Mouse (Mus musculus): ENCODE measurements around the gene 6430548M08Rik. TPM values are rescaled to one million over a fixed set of nuclear protein-coding genes. Genes with fewer than 3 reads are reported as not detected.
A peak's percentile ranks its signal among the peaks of the same experiment; 100 is the strongest.

The 6430548M08Rik gene
- polyA plus RNA-seq, 1 experiment from 2014 or later = 17.2 TPM

DNA sequence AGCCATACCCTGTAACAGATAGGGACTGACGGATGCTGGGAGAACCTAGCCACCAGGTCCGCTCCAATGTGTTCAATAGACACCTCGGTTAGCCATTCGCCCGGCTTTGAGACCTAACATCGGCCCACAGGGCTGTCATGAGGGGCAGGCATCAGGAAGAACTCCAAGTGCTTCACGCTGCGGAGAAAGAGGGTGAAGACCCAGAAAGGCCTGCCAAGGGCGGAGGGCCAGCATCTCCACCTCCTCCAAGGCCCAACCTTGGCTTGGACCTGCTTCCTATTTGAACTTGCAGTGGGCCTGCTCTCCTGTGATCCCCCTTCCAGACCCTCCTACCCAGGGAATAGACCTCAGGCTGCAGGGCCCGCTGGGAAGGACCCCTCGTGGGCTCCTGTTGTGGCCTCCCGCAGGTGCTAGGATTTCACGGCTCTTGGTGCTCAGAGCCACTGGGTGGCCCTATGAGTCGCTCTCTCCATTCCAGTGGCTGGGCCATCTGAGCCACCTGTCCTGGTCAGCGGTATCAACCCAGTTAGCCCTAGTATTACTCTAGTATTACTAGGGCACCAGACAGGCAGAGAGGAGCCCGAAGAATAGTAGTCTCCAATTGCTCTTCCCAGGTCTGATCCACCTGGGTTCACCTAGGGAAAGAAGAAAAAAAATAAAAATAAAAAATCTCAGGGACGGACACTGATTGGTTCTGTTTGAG lies 76.3 kb downstream of the 6430548M08Rik start:
- 0 out of 2 replicates have a peak, but pooled peaks cover 4% of the 10 kb centered on the region for H3K27me3 ChIP-seq
- H3K27ac ChIP-seq = peak overlapping the region; percentile 72
- 80% methylated on average over 17 of the region's 17 CpGs for WGBS
- H3K4me3 ChIP-seq = no peak overlapping the region
- no peaks in the 10 kb centered on the region for H3K36me3 ChIP-seq
- no peaks in the 10 kb centered on the region for H3K9me3 ChIP-seq (replicated peaks)
- ATAC-seq (ENCODE audit: low FRiP score) = no peak
- H3K4me2 ChIP-seq (replicated peaks) = no peak overlapping the region
- H3K9ac ChIP-seq = no peak overlapping the region
- peaks cover 33% of the 10 kb centered on the region for H3K4me1 ChIP-seq

DNA sequence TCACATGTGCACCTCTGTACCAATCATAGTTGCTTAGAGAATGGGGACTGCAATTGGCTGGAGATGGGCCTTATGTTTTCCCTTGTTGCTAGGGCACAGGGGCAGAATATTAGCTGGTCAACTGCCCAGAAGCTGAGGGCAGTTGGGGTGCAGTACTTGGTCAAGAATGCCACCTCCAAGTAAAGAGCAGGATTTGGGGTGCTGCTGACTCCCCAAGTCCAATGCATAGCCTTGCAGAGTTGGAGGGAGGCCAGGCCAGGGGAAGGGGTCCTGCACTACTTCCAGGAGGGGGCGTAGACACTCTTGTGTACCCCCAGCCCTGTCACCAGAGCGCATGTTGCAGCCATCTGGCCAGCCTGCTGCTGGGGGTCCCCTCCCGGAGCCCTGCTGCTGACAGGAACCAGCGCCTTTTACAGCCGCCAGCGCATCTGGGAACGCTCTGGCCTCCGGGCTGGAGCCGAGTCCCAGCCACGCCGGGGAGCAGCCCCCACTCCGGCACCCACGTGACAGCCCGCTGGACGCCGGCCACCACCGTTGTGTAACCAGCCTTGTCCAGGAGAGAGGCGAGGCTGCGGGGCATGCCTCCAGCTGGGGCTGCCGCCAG lies 77.0 kb downstream of the 6430548M08Rik start:
- peak overlapping the region; percentile 25 for H3K9ac ChIP-seq
- H3K4me3 ChIP-seq = peak overlapping the region; percentile 8; the same call in 1 of the 2 replicates

DNA sequence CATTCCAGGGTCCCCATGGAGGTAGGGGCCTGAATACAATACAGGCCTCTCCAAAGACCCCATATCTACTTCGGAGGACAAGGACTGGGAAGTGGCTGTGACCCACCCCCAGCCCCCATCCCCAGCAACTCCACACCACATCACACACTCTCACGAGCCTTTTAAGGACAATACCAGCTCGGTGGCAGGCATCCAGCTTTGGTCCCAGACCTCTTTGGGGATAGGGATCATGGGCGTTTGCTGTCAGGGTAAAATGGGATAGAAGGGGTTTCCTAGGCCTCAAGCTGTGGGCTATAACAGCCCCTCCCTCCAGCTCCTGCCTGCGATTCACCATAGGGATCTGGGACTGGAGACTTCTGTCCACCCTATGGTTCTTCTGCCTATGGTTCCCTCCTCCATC lies 77.7 kb downstream of the 6430548M08Rik start:
- H3K27me3 ChIP-seq = 0 out of 2 replicates have a peak, but pooled peaks cover 4% of the 10 kb centered on the region
- no peak for ATAC-seq (ENCODE audit: low FRiP score)
- H3K4me3 ChIP-seq = no peak overlapping the region
- H3K4me1 ChIP-seq = peaks cover 19% of the 10 kb centered on the region
- 81% methylated on average over 5 of the region's 5 CpGs for WGBS
- peak overlapping the region; percentile 72 for H3K27ac ChIP-seq
- no peak overlapping the region for H3K9ac ChIP-seq
- H3K4me2 ChIP-seq (replicated peaks) = no peak overlapping the region
- H3K36me3 ChIP-seq = no peaks in the 10 kb centered on the region
- H3K9me3 ChIP-seq (replicated peaks) = no peaks in the 10 kb centered on the region

More for the DNA sequence above, 77.0 kb downstream of the 6430548M08Rik start:
- Histone ChIP-seq H3K27ac (peak overlapping the region; percentile 72), H3K4me1 (peaks cover 26% of the 10 kb centered on the region), H3K27me3 (0 out of 2 replicates have a peak, but pooled peaks cover 4% of the 10 kb centered on the region), H3K9me3 (replicated peaks) (no peaks in the 10 kb centered on the region), H3K4me2 (replicated peaks) (peak overlapping the region; percentile 41), H3K36me3 (no peaks in the 10 kb centered on the region)
- 29% methylated on average over 19 of the region's 20 CpGs for WGBS
- ATAC-seq (ENCODE audit: low FRiP score) = peak; percentile 78

DNA sequence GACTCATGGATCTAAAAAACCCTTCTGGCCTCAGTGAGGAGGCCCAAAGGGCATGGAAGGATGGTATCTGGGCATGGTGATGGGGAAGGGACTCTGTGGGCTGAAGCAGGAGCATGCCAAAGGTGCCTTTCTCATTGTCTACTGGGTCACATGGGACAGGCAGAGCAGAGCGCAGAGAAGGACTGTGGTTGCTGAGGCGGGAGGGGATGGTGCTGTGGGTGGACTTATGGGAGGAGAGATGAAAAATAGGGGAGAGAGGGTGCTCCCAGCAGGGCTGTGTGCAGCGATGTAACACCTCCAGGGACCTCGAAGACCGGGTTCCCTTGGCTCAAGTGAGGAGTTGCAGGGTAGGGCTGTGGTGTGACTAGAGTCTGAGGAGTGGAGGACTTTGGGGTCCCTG lies 78.2 kb downstream of the 6430548M08Rik start:
- Histone ChIP-seq H3K4me2 (replicated peaks) (no peak overlapping the region), H3K4me3 (no peak overlapping the region), H3K9ac (no peak overlapping the region), H3K36me3 (no peaks in the 10 kb centered on the region), H3K9me3 (replicated peaks) (no peaks in the 10 kb centered on the region), H3K4me1 (peaks cover 14% of the 10 kb centered on the region), H3K27ac (no peak overlapping the region), H3K27me3 (0 out of 2 replicates have a peak, but pooled peaks cover 4% of the 10 kb centered on the region)
- no peak for ATAC-seq (ENCODE audit: low FRiP score)
- WGBS = 99% methylated on average over 5 of the region's 5 CpGs

DNA sequence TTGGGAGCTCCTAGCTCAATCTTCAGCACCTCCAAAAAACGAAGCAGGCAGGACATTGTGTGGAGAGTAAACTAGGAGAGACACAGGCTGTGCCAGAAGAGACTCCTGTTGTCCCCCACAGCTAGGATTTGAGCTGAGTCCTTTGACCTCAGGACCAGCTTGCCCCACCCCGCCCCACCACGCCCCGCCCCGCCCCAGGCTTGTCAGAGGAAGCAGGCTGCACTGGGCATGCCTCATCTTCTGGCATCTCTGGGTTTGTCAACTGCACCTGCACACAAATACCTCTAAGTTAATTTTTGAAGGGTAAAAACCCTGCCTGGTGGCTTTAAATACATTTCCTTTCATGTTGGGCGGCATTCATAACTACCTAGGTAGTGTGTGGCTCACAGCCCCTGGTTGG lies 87.4 kb downstream of the 6430548M08Rik start:
- 88% methylated on average over 6 of the region's 6 CpGs for WGBS

DNA sequence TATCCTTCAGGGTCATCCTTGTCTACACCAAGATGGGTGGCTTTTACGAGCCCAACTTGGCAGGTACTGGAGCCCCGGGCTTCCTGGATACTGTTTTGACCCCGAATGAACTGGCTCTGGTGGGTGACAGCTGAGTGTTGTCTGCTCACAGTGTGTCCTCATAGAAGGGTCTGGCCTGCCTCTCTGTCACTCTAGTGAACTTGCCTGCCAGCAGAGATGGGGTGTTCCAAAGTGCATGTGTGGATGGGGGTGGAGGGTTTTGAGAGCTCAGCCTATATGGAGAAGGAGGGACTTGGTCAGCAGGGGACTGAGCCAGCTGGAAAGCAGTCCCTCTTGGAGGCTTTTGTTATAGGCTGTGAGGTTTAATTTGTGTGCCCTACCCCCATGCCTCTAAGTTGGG lies 88.6 kb downstream of the 6430548M08Rik start:
- no peaks in the 10 kb centered on the region for H3K36me3 ChIP-seq
- no peak overlapping the region for H3K9ac ChIP-seq
- H3K4me2 ChIP-seq (replicated peaks) = no peak overlapping the region
- 0 out of 2 replicates have a peak, but pooled peaks cover 9% of the 10 kb centered on the region for H3K27me3 ChIP-seq
- no peak overlapping the region for H3K27ac ChIP-seq
- WGBS = 69% methylated on average over 3 of the region's 3 CpGs
- no peak overlapping the region for H3K4me3 ChIP-seq
- no peaks in the 10 kb centered on the region; the same call in none of the 2 replicates for H3K4me1 ChIP-seq
- ATAC-seq (ENCODE audit: low FRiP score) = no peak
- H3K9me3 ChIP-seq (replicated peaks) = peaks cover 6% of the 10 kb centered on the region; the same call in 1 of the 2 replicates

More for the DNA sequence above, 87.4 kb downstream of the 6430548M08Rik start:
- 0 out of 2 replicates have a peak, but pooled peaks cover 9% of the 10 kb centered on the region for H3K27me3 ChIP-seq
- no peak overlapping the region for H3K9ac ChIP-seq
- H3K4me3 ChIP-seq = no peak overlapping the region
- H3K9me3 ChIP-seq (replicated peaks) = peaks cover 6% of the 10 kb centered on the region; the same call in 1 of the 2 replicates
- H3K4me1 ChIP-seq = no peaks in the 10 kb centered on the region; the same call in none of the 2 replicates
- no peak for ATAC-seq (ENCODE audit: low FRiP score)
- no peak overlapping the region for H3K4me2 ChIP-seq (replicated peaks)
- no peaks in the 10 kb centered on the region for H3K36me3 ChIP-seq
- no peak overlapping the region for H3K27ac ChIP-seq

DNA sequence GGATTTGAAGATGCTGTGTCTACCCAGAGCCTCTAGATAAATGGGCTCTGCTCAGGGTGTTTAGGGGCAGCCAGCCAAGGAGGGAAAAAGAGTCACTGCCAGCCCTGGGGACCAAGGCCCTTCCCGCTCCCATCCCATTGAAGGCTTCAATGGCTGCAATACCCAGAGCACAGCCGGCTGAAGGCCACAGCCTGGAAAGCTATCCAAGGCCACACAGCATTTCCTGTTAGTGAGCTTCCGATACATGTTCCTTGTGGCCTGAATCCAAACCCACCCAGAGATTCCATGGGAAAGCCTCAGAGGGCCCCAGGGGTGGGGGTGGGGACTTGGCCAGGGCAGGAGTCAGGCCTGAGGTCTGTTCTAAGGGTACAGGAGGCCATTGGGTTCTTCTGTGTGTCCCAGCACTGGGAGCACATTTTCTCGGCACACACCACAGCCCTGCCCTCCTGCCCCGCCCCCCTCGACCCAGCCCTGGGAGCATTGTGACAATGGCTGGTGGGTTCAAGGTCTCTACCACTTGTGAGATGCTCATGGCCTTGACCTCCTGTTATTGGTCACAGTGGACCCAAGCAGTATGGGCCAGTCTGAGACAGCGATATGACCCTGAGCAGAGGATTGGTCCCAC lies 90.9 kb downstream of the 6430548M08Rik start:
- Histone ChIP-seq H3K9ac (no peak overlapping the region), H3K36me3 (no peaks in the 10 kb centered on the region), H3K27ac (no peak overlapping the region), H3K4me3 (no peak overlapping the region), H3K4me2 (replicated peaks) (no peak overlapping the region), H3K27me3 (0 out of 2 replicates have a peak, but pooled peaks cover 9% of the 10 kb centered on the region), H3K4me1 (peaks cover 5% of the 10 kb centered on the region), H3K9me3 (replicated peaks) (peaks cover 3% of the 10 kb centered on the region; the same call in 1 of the 2 replicates)
- WGBS = 74% methylated on average over 7 of the region's 7 CpGs
- ATAC-seq (ENCODE audit: low FRiP score) = no peak

DNA sequence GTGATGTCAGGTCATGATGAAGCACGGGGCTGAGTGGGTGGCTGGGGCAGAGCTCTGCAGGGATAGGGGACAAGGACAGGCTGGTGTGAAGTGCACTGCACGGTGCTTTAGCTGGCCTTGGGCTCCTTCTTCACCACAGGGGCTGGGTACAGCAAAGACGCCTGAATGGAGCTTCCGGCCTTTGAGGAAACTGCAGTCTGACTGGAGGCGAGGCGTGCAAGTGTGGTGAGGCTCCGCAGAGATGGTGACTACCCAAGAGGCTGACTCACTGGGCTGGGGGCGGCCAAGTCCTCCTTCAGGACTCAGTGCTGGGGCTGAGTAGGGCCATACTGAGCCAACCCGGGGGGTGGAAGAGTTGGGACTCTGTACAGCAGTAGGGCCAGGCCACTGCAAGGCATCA lies 92.0 kb downstream of the 6430548M08Rik start:
- Histone ChIP-seq H3K4me1 (peaks cover 12% of the 10 kb centered on the region), H3K4me3 (no peak overlapping the region), H3K9me3 (replicated peaks) (no peaks in the 10 kb centered on the region), H3K27ac (no peak overlapping the region), H3K27me3 (0 out of 2 replicates have a peak, but pooled peaks cover 9% of the 10 kb centered on the region), H3K4me2 (replicated peaks) (no peak overlapping the region), H3K36me3 (no peaks in the 10 kb centered on the region), H3K9ac (no peak overlapping the region)
- ATAC-seq (ENCODE audit: low FRiP score) = no peak
- 84% methylated on average over 9 of the region's 9 CpGs for WGBS

DNA sequence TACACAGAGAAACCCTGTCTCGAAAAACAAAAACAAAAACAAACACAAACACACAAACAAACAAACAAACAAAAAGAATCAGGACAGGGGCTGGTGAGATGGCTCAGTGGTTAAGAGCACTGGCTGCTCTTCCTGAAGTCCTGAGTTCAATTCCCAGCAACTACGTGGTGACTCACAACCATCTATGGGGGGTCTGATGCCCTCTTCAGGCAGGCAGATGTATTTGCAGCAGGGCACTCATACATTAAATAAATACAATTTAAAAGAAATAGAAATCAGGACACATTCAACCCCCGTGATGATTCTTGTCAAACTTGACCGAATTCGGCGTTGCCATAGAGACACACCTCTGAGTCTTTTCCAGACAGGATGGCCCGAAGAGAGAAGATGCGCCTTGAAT lies 93.4 kb downstream of the 6430548M08Rik start:
- Histone ChIP-seq H3K4me1 (peaks cover 19% of the 10 kb centered on the region), H3K9me3 (replicated peaks) (no peaks in the 10 kb centered on the region), H3K36me3 (no peaks in the 10 kb centered on the region), H3K27ac (no peak overlapping the region), H3K9ac (no peak overlapping the region), H3K4me3 (no peak overlapping the region), H3K4me2 (replicated peaks) (no peak overlapping the region), H3K27me3 (0 out of 2 replicates have a peak, but pooled peaks cover 9% of the 10 kb centered on the region)
- no peak for ATAC-seq (ENCODE audit: low FRiP score)
- 88% methylated on average over 8 of the region's 8 CpGs for WGBS

DNA sequence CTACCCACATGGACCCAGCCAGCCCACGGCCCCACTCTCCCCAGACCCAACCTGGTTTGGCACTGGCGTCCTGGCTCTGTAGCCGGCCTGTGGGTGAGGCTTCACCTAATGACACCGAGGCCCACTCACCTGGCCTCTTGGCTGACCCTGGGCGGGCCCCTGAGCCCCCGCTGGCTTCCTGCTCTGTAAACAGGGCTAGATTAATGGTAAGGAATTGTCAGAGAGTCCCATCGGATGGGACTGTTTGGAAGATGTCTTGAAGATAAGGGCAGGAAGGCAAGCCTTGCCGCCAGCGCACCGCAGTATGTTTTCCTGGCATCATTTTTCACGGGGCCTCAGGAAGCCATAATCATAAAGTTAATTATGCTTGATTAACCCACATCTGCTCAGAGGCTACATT lies 94.2 kb downstream of the 6430548M08Rik start:
- H3K9me3 ChIP-seq (replicated peaks) = no peaks in the 10 kb centered on the region
- peak overlapping the region; percentile 8; the same call in 1 of the 2 replicates for H3K9ac ChIP-seq
- H3K27ac ChIP-seq = no peak overlapping the region

DNA sequence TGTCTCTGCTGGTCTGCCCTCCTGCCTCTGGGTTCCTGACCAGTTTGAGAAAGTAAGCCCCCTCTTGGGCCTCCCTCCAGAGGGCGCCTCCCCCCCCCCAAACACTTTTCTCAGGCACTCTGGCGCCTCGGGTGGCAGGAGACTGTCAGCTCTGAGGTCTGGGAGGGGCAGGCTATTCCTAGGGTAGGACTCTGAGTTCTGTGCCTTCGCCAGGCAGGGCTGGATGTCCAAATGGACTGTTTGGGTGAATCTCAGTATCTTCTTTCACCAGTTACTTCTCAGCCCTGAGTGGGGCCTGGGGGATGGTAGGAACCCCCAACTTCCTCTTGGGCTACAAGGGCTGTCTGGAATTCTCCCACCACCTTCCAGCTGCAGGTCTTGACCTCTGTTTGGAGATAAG lies 97.4 kb downstream of the 6430548M08Rik start:
- Histone ChIP-seq H3K4me3 (no peak overlapping the region), H3K27ac (no peak overlapping the region), H3K9me3 (replicated peaks) (no peaks in the 10 kb centered on the region), H3K36me3 (no peaks in the 10 kb centered on the region), H3K4me1 (peaks cover 34% of the 10 kb centered on the region), H3K9ac (no peak overlapping the region), H3K4me2 (replicated peaks) (no peak overlapping the region), H3K27me3 (no peaks in the 10 kb centered on the region)
- 8% methylated on average over 4 of the region's 4 CpGs for WGBS
- no peak for ATAC-seq (ENCODE audit: low FRiP score)

More for the DNA sequence above, 94.2 kb downstream of the 6430548M08Rik start:
- Histone ChIP-seq H3K36me3 (no peaks in the 10 kb centered on the region), H3K4me3 (no peak overlapping the region), H3K4me2 (replicated peaks) (no peak overlapping the region), H3K4me1 (peaks cover 19% of the 10 kb centered on the region), H3K27me3 (0 out of 2 replicates have a peak, but pooled peaks cover 9% of the 10 kb centered on the region)
- no peak for ATAC-seq (ENCODE audit: low FRiP score)
- 77% methylated on average over 11 of the region's 11 CpGs for WGBS

DNA sequence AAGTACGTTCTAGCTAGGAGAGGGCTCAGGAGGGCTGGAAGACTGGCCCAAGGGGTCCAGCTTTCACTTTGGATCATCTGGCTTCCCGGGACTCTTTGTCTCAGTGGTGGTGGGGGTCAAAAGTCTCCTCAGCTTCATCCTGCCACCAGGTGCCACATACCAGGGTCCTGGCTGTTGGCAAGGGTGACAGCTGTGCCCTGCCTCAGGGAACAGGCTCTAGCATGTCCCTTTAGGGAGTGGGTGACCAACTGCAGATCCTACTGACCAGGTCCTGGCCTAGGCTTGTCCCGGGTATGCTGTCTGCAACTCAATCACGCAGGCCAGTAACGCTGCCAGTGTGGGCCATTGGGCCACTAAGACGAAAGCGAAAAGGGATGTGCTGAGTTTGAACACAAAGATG lies 98.6 kb downstream of the 6430548M08Rik start:
- Histone ChIP-seq H3K36me3 (no peaks in the 10 kb centered on the region), H3K4me3 (no peak overlapping the region), H3K9ac (no peak overlapping the region), H3K4me2 (replicated peaks) (no peak overlapping the region), H3K27ac (no peak overlapping the region), H3K4me1 (peaks cover 46% of the 10 kb centered on the region), H3K9me3 (replicated peaks) (no peaks in the 10 kb centered on the region), H3K27me3 (no peaks in the 10 kb centered on the region)
- 88% methylated on average over 7 of the region's 7 CpGs for WGBS
- ATAC-seq (ENCODE audit: low FRiP score) = no peak
